In the genomic region with DNA sequence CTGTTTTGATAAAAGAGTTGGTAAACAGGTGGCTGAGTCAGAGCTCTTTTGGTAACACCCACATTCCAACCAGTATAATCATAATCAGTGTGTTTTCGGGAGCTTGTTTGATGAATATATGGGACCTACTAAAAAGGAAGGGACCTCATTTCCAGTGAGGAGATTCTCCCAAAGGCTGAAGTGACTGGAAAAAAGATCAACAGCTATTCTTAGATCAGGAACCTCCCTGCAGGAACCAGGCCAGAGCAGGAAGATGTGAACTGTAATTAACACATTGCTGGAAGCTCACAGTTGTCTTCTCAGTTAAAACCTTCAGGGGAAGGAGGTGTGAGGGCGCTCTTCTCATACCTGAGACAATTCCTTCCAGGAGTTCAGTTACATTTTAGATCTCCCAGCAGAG, we compare ENCODE assay signal across 29 mouse cellular contexts. TPM values are rescaled to one million over a fixed set of nuclear protein-coding genes. Genes with fewer than 3 reads are reported as not detected.
DNase-seq lines count a peak whose midpoint lies in the region; ATAC-seq and TF ChIP-seq lines count a peak whose summit lies in the region.
"Had no signal": no experiment of that assay in that cellular context is flagged by ENCODE, and none has a peak within 500 bp of the region (broad histone marks: within the 10 kb centered on the region; RNA-seq: fewer than 3 reads in every experiment).

No protein-coding gene starts in this region.

- H3K27ac ChIP-seq in gastrocnemius, adult 2 months, result peak overlapping the region; percentile 77
- peak overlapping the region; percentile 56 for H3K27ac ChIP-seq in kidney, adult 2 months (ENCODE audit: insufficient read depth, low read depth, low read length)
- no peak overlapping the region for H3K27ac ChIP-seq in kidney, embryonic 14.5 days (ENCODE audit: low read depth, low read length)
- H3K27ac ChIP-seq in midbrain, postnatal 0 days (ENCODE audit: low read depth, low read length), result no peak overlapping the region
- no peak overlapping the region for H3K27ac ChIP-seq in kidney, embryonic 16.5 days (ENCODE audit: low read length)
- H3K27ac ChIP-seq: embryonic facial prominence, embryonic 12.5 days; heart, embryonic 13.5 days; hindbrain, embryonic 13.5 days; limb, embryonic 12.5 days; macrophage; neural tube, embryonic 15.5 days; stomach, embryonic 15.5 days had no signal

- no peak overlapping the region for H3K9ac ChIP-seq in kidney, embryonic 14.5 days (ENCODE audit: low read depth, low read length)
- H3K9ac ChIP-seq in midbrain, postnatal 0 days (replicated peaks; ENCODE audit: low read length, poor library complexity, severe bottlenecking), result no peak overlapping the region
- H3K9ac ChIP-seq in kidney, embryonic 16.5 days (replicated peaks; ENCODE audit: low read length), result no peak overlapping the region
- H3K9ac ChIP-seq: embryonic facial prominence, embryonic 12.5 days; forebrain, postnatal 0 days; heart, embryonic 13.5 days; hindbrain, embryonic 13.5 days; limb, embryonic 12.5 days; liver, postnatal 0 days; neural tube, embryonic 15.5 days; stomach, embryonic 15.5 days had no signal

- no peaks in the 10 kb centered on the region for H3K27me3 ChIP-seq in kidney, adult 2 months (replicated peaks; ENCODE audit: control insufficient read depth, insufficient read depth, low read length)
- no peaks in the 10 kb centered on the region for H3K27me3 ChIP-seq in kidney, embryonic 14.5 days (ENCODE audit: control insufficient read depth, insufficient read depth, low read length)
- no peaks in the 10 kb centered on the region for H3K27me3 ChIP-seq in midbrain, postnatal 0 days (ENCODE audit: insufficient read depth, low read length)
- no peaks in the 10 kb centered on the region for H3K27me3 ChIP-seq in kidney, embryonic 16.5 days (ENCODE audit: insufficient read depth, low read length)
- H3K27me3 ChIP-seq: embryonic facial prominence, embryonic 12.5 days; heart, embryonic 13.5 days; hindbrain, embryonic 13.5 days; limb, embryonic 12.5 days; neural tube, embryonic 15.5 days; stomach, embryonic 15.5 days had no signal

- TF ChIP-seq POLR2A in kidney, adult 2 months (IDR thresholded peaks at IDR 0.05; ENCODE audit: low read depth, low read length), result no peak

- no peaks in the 10 kb centered on the region for H3K36me3 ChIP-seq in kidney, adult 2 months (ENCODE audit: control insufficient read depth, insufficient read depth, low read length)
- no peaks in the 10 kb centered on the region for H3K36me3 ChIP-seq in kidney, embryonic 14.5 days (ENCODE audit: control insufficient read depth, insufficient read depth, low read length)
- H3K36me3 ChIP-seq in midbrain, postnatal 0 days (ENCODE audit: insufficient read depth, low read length), result no peaks in the 10 kb centered on the region
- no peaks in the 10 kb centered on the region for H3K36me3 ChIP-seq in kidney, embryonic 16.5 days (ENCODE audit: insufficient read depth, low read length)
- H3K36me3 ChIP-seq: embryonic facial prominence, embryonic 12.5 days; heart, embryonic 13.5 days; hindbrain, embryonic 13.5 days; limb, embryonic 12.5 days; neural tube, embryonic 15.5 days; stomach, embryonic 15.5 days had no signal

- peak; percentile 42 for DNase-seq in gastrocnemius, adult 2 months
- no peak for DNase-seq in gastrocnemius, postnatal 36 days
- peak; percentile 33 for DNase-seq in kidney, adult 2 months
- peak; percentile 48 to 61 for DNase-seq in heart, postnatal 10 days
- DNase-seq in adrenal gland, adult 2 months, result no peak
- no peak for DNase-seq in midbrain, postnatal 0 days (ENCODE audit: low spot score)
- DNase-seq: adrenal gland, postnatal 10 days; cerebellum, adult 11-12 months; cerebellum, postnatal 10 days; forebrain, postnatal 0 days; kidney, adult 11 months; kidney, postnatal 10 days; liver, postnatal 0 days; right cerebral cortex, adult 18-20 months; right cerebral cortex, postnatal 4 days; thymus, postnatal 25 days had no signal

- no peak overlapping the region for H3K4me2 ChIP-seq in kidney, embryonic 14.5 days (replicated peaks; ENCODE audit: low read depth, low read length)
- H3K4me2 ChIP-seq in midbrain, postnatal 0 days (ENCODE audit: low read depth, low read length, poor library complexity, severe bottlenecking), result no peak overlapping the region
- no peak overlapping the region for H3K4me2 ChIP-seq in kidney, embryonic 16.5 days (replicated peaks; ENCODE audit: low read depth, low read length)
- H3K4me2 ChIP-seq: embryonic facial prominence, embryonic 12.5 days; heart, embryonic 13.5 days; hindbrain, embryonic 13.5 days; limb, embryonic 12.5 days; liver, embryonic 11.5 days; neural tube, embryonic 15.5 days; stomach, embryonic 15.5 days had no signal

- peaks cover 5% of the 10 kb centered on the region; the same call in 1 of the 2 replicates for H3K4me1 ChIP-seq in kidney, adult 2 months (ENCODE audit: control insufficient read depth, insufficient read depth, low read length)
- H3K4me1 ChIP-seq in kidney, embryonic 14.5 days (ENCODE audit: control insufficient read depth, insufficient read depth, low read length), result no peaks in the 10 kb centered on the region
- no peaks in the 10 kb centered on the region for H3K4me1 ChIP-seq in midbrain, postnatal 0 days (ENCODE audit: insufficient read depth, low read length)
- H3K4me1 ChIP-seq in kidney, embryonic 16.5 days (ENCODE audit: insufficient read depth, low read length), result no peaks in the 10 kb centered on the region
- H3K4me1 ChIP-seq: embryonic facial prominence, embryonic 12.5 days; hindbrain, embryonic 13.5 days; limb, embryonic 12.5 days; neural tube, embryonic 15.5 days; stomach, embryonic 15.5 days had no signal

- intact Hi-C loops in gastrocnemius, adult 2 months (cut with DNase I), result no loop called here
- intact Hi-C loops in gastrocnemius, postnatal 36 days (cut with DNase I), result no loop called here
- intact Hi-C loops in heart, postnatal 10 days (cut with DNase I), result loop anchor here (10.0 kb wide), 1 partner anchor 695 kb away; no protein-coding TSS in a partner anchor

- TF ChIP-seq CTCF in gastrocnemius, adult 2 months (IDR thresholded peaks at IDR 0.05), result no peak
- TF ChIP-seq CTCF in kidney, adult 2 months (conservative IDR thresholded peaks at IDR 0.05; ENCODE audit: insufficient read depth, insufficient read length, low read depth, low read length), result no peak
- TF ChIP-seq CTCF in midbrain, postnatal 0 days (IDR thresholded peaks at IDR 0.05), result no peak

- no peak overlapping the region for H3K4me3 ChIP-seq in gastrocnemius, adult 2 months
- H3K4me3 ChIP-seq in kidney, adult 2 months (ENCODE audit: insufficient read depth, low read depth, low read length), result no peak overlapping the region
- H3K4me3 ChIP-seq in kidney, embryonic 14.5 days (ENCODE audit: low read length), result no peak overlapping the region
- H3K4me3 ChIP-seq in midbrain, postnatal 0 days (ENCODE audit: low read depth, low read length), result no peak overlapping the region
- no peak overlapping the region for H3K4me3 ChIP-seq in kidney, embryonic 16.5 days (ENCODE audit: low read length)
- H3K4me3 ChIP-seq: embryonic facial prominence, embryonic 12.5 days; heart, embryonic 13.5 days; hindbrain, embryonic 13.5 days; limb, embryonic 12.5 days; neural tube, embryonic 15.5 days; stomach, embryonic 15.5 days had no signal

- no peaks in the 10 kb centered on the region for H3K9me3 ChIP-seq in kidney, embryonic 14.5 days (ENCODE audit: control insufficient read depth, low read length)
- H3K9me3 ChIP-seq in midbrain, postnatal 0 days (ENCODE audit: low read length), result no peaks in the 10 kb centered on the region
- H3K9me3 ChIP-seq in kidney, embryonic 16.5 days (ENCODE audit: low read length), result no peaks in the 10 kb centered on the region
- H3K9me3 ChIP-seq: embryonic facial prominence, embryonic 12.5 days; heart, embryonic 13.5 days; hindbrain, embryonic 13.5 days; limb, embryonic 12.5 days; neural tube, embryonic 15.5 days; stomach, embryonic 15.5 days had no signal

- no peak for ATAC-seq in kidney, embryonic 14.5 days (ENCODE audit: low FRiP score, low TSS enrichment)
- no peak for ATAC-seq in midbrain, postnatal 0 days (ENCODE audit: low FRiP score)
- no peak for ATAC-seq in kidney, embryonic 16.5 days (ENCODE audit: low FRiP score, low TSS enrichment)
- ATAC-seq: activated CD4-positive, CD25-positive, alpha-beta regulatory T cell, adult 4 months; forebrain, postnatal 0 days; lung, postnatal 0 days; midbrain, embryonic 16.5 days had no signal

- 70% methylated on average over 2 of the region's 2 CpGs for WGBS in kidney, adult 2 months
- WGBS in kidney, embryonic 14.5 days, result 90% methylated on average over 2 of the region's 2 CpGs
- WGBS in midbrain, postnatal 0 days, result 84% methylated on average over 2 of the region's 2 CpGs
- 78% methylated on average over 2 of the region's 2 CpGs for WGBS in kidney, embryonic 16.5 days

RNA-seq across cellular contexts. Expression of a gene that starts 10.8 kb away (rescaled TPM):
- total RNA-seq in gastrocnemius, adult 2 months (2021), result 10 to 100 TPM; 26.7 to 31.7 TPM
- 10 to 100 TPM; 18.8 to 24.9 TPM for total RNA-seq in gastrocnemius, postnatal 36 days (2021)
- 3.0 and 3.6 TPM in 2 replicates for polyA plus RNA-seq in kidney, adult 2 months (2012; rRNA removed)
- 10.7 and 13.1 TPM in 2 replicates for polyA plus RNA-seq in kidney, embryonic 14.5 days (2014; fragmentation: Nextera tagmentation; extraction: Ambion mirVana)
- total RNA-seq in heart, postnatal 10 days (2021), result 10 to 100 TPM; 43.8 to 50.2 TPM
- 10 to 100 TPM; 51.9 to 73.4 TPM for total RNA-seq in adrenal gland, adult 2 months (2021)
- 0.77 and 1.1 TPM in 2 replicates for polyA plus RNA-seq in adrenal gland, adult 2 months (2012; rRNA removed)
- total RNA-seq in midbrain, postnatal 0 days (2014; rRNA removed), result 23.0 and 34.6 TPM in 2 replicates
- polyA plus RNA-seq in midbrain, postnatal 0 days (2015; fragmentation: Nextera tagmentation; extraction: Ambion mirVana), result 4.4 and 5.2 TPM in 2 replicates
- 6.4 and 9.2 TPM in 2 replicates for polyA plus RNA-seq in kidney, embryonic 16.5 days (2015; fragmentation: Nextera tagmentation; extraction: Ambion mirVana)

Comparison
In these comparisons a context has a peak if more than half of its experiments do, and no peak if none do; other contexts are left out.
1. DNase-seq: peak in gastrocnemius, adult 2 months (single experiment), kidney, adult 2 months (single experiment) and heart, postnatal 10 days (2 of 2); none in gastrocnemius, postnatal 36 days (0 of 2), adrenal gland, adult 2 months (single experiment) and midbrain, postnatal 0 days (single experiment).
2. H3K27ac ChIP-seq: peak in gastrocnemius, adult 2 months (single experiment) and kidney, adult 2 months (single experiment); none in kidney, embryonic 14.5 days (single experiment), midbrain, postnatal 0 days (single experiment) and kidney, embryonic 16.5 days (single experiment).